ENCODE assay signal across 8 mouse cellular contexts in genomic region chr6:30174461-30175224, GRCm38 (mm10).
DNase-seq lines count a peak whose midpoint lies in the region; ATAC-seq and TF ChIP-seq lines count a peak whose summit lies in the region.

No protein-coding gene starts in this region.

- peak overlapping the region; percentile 55 for H3K4me2 ChIP-seq in embryonic facial prominence, embryonic 15.5 days (replicated peaks)
- H3K4me2 ChIP-seq in limb, embryonic 15.5 days = peak overlapping the region; percentile 65

- peak overlapping the region; percentile 47 for H3K4me3 ChIP-seq in erythroblast, embryonic 14.5 days (replicated peaks)
- H3K4me3 ChIP-seq in embryonic facial prominence, embryonic 15.5 days (replicated peaks) = peak overlapping the region; percentile 49
- peak overlapping the region; percentile 46 for H3K4me3 ChIP-seq in limb, embryonic 15.5 days
- H3K4me3 ChIP-seq in small intestine, adult 2 months (ENCODE audit: low read depth, low read length) = peak overlapping the region; percentile 90

- no peak overlapping the region for H3K9ac ChIP-seq in embryonic facial prominence, embryonic 15.5 days
- H3K9ac ChIP-seq in limb, embryonic 15.5 days = no peak overlapping the region

- peak overlapping the region; percentile 85 for H3K27ac ChIP-seq in embryonic facial prominence, embryonic 15.5 days (replicated peaks)
- peak overlapping the region; percentile 59; the same call in 1 of the 2 replicates for H3K27ac ChIP-seq in limb, embryonic 15.5 days
- H3K27ac ChIP-seq in small intestine, adult 2 months (ENCODE audit: insufficient read depth, low read depth, low read length) = peak overlapping the region; percentile 3; the same call in 1 of the 2 replicates

- H3K27me3 ChIP-seq in erythroblast, embryonic 14.5 days (ENCODE audit: control insufficient read depth) = peaks cover 100% of the 10 kb centered on the region
- peaks cover 98% of the 10 kb centered on the region for H3K27me3 ChIP-seq in embryonic facial prominence, embryonic 15.5 days
- H3K27me3 ChIP-seq in limb, embryonic 15.5 days = peaks cover 97% of the 10 kb centered on the region
- peaks cover 59% of the 10 kb centered on the region for H3K27me3 ChIP-seq in small intestine, adult 2 months (ENCODE audit: control insufficient read depth, insufficient read depth, low read length)

- DNase-seq in CD4-positive helper T cell, adult 2 months (ENCODE audit: low read depth, low spot score) = peak; percentile 52
- DNase-seq in layer of hippocampus, postnatal 10 days (ENCODE audit: low spot score in 2 of 2) = no peak
- no peak for DNase-seq in layer of hippocampus, adult 18-20 months (ENCODE audit: low spot score in 2 of 2)

- no peak for TF ChIP-seq POLR2A in small intestine, adult 2 months (IDR thresholded peaks at IDR 0.05; ENCODE audit: low read depth, low read length)

- H3K4me1 ChIP-seq in erythroblast, embryonic 14.5 days (ENCODE audit: control insufficient read depth) = peaks cover 43% of the 10 kb centered on the region
- peaks cover 57% of the 10 kb centered on the region for H3K4me1 ChIP-seq in embryonic facial prominence, embryonic 15.5 days
- H3K4me1 ChIP-seq in limb, embryonic 15.5 days = peaks cover 59% of the 10 kb centered on the region
- H3K4me1 ChIP-seq in small intestine, adult 2 months (ENCODE audit: control insufficient read depth, insufficient read depth, insufficient read length, low read length) = peaks cover 21% of the 10 kb centered on the region

- no peaks in the 10 kb centered on the region for H3K36me3 ChIP-seq in erythroblast, embryonic 14.5 days (ENCODE audit: control insufficient read depth)
- no peaks in the 10 kb centered on the region for H3K36me3 ChIP-seq in embryonic facial prominence, embryonic 15.5 days
- H3K36me3 ChIP-seq in limb, embryonic 15.5 days = no peaks in the 10 kb centered on the region
- no peaks in the 10 kb centered on the region for H3K36me3 ChIP-seq in small intestine, adult 2 months (ENCODE audit: control insufficient read depth, insufficient read depth, low read length)

- WGBS in embryonic facial prominence, embryonic 15.5 days = under 1% methylated on average over 31 of the region's 33 CpGs
- under 1% methylated on average over 32 of the region's 33 CpGs for WGBS in limb, embryonic 15.5 days
- WGBS in small intestine, adult 2 months = 1% methylated on average over 33 of the region's 33 CpGs

- no peak for ATAC-seq in erythroblast, adult 5-6 weeks (replicated peaks; ENCODE audit: low FRiP score, poor library complexity, severe bottlenecking)
- ATAC-seq in embryonic facial prominence, embryonic 15.5 days (ENCODE audit: insufficient number of reproducible peaks, low FRiP score, low TSS enrichment, low read depth) = no peak
- no peak for ATAC-seq in limb, embryonic 15.5 days (ENCODE audit: insufficient number of reproducible peaks, low FRiP score, low TSS enrichment, low read depth)

- peaks cover 58% of the 10 kb centered on the region for H3K9me3 ChIP-seq in erythroblast, embryonic 14.5 days (ENCODE audit: control insufficient read depth, low read length)
- no peaks in the 10 kb centered on the region for H3K9me3 ChIP-seq in embryonic facial prominence, embryonic 15.5 days (replicated peaks)
- no peaks in the 10 kb centered on the region for H3K9me3 ChIP-seq in limb, embryonic 15.5 days

- no peak for TF ChIP-seq CTCF in small intestine, adult 2 months (IDR thresholded peaks at IDR 0.05; ENCODE audit: extremely low read depth, insufficient read length, insufficient replicate concordance, low read depth, low read length)

Comparison
In these comparisons a context has a peak if more than half of its experiments do, and no peak if none do; other contexts are left out.
1. H3K27ac ChIP-seq: peak in every context shown above with its lines; median percentile 85 in embryonic facial prominence, embryonic 15.5 days; 59 in limb, embryonic 15.5 days; 3 in small intestine, adult 2 months.